15 mouse cellular contexts compared by ENCODE assay signal in the genomic region with DNA sequence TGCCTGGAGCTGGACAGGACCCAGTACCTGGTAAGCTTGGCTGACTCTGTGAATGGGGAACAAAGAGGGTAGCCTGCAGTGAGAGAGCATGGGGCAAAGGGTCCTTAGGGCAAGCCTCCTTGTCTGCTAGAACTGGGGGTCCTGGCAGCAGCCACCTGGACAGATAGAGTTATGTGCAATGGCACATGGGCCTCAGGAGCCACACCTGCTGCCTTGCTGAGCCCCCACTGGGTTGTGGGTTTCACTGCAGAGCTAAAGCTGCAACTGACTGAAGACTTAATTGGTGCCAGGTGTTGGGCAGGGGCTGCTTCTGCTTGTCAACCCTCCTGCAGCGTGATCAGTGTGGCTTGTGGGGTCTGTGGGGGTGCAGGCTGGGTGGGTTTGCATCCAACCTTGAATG. TPM values are rescaled to one million over a fixed set of nuclear protein-coding genes. Genes with fewer than 3 reads are reported as not detected.
DNase-seq lines count a peak whose midpoint lies in the region; ATAC-seq lines count a peak whose summit lies in the region.
"Had no signal": no experiment of that assay in that cellular context is flagged by ENCODE, and none has a peak within 500 bp of the region (broad histone marks: within the 10 kb centered on the region; RNA-seq: fewer than 3 reads in every experiment).

No protein-coding gene starts in this region.

- H3K4me3 ChIP-seq in liver, embryonic 12.5 days, result no peak overlapping the region
- H3K4me3 ChIP-seq: heart, adult 2 months; heart, embryonic 15.5 days had no signal

- no peak overlapping the region for H3K27ac ChIP-seq in liver, embryonic 12.5 days
- H3K27ac ChIP-seq: heart, adult 2 months; heart, embryonic 15.5 days had no signal

- no peak for ATAC-seq in liver, embryonic 12.5 days
- ATAC-seq: hindbrain, embryonic 16.5 days; intestine, postnatal 0 days; Patski had no signal

- no peak overlapping the region for H3K9ac ChIP-seq in liver, embryonic 12.5 days
- H3K9ac ChIP-seq: heart, embryonic 15.5 days had no signal

- peak; percentile 44 for DNase-seq in embryo, embryonic 10.5 days (ENCODE audit: low spot score)
- peak; percentile 46 for DNase-seq in embryo, embryonic 11.5 days (ENCODE audit: low read depth, low spot score)
- DNase-seq in mesoderm, embryonic 11.5 days (ENCODE audit: low read depth, low spot score), result peak; percentile 77
- peak; percentile 70 for DNase-seq in thymus, postnatal 14 days
- no peak for DNase-seq in cerebellum, postnatal 14 days
- DNase-seq in cerebellum, adult 18-20 months, result no peak
- DNase-seq: adrenal gland, adult 8-10 months; gastrocnemius, postnatal 14 days; heart, adult 2 months; lung, adult 18-20 months had no signal

- no peaks in the 10 kb centered on the region for H3K36me3 ChIP-seq in liver, embryonic 12.5 days
- H3K36me3 ChIP-seq: heart, embryonic 15.5 days had no signal

- no peaks in the 10 kb centered on the region for H3K9me3 ChIP-seq in liver, embryonic 12.5 days (replicated peaks)
- H3K9me3 ChIP-seq: heart, embryonic 15.5 days had no signal

- H3K4me2 ChIP-seq in liver, embryonic 12.5 days, result no peak overlapping the region
- H3K4me2 ChIP-seq: heart, embryonic 15.5 days had no signal

- no peaks in the 10 kb centered on the region for H3K4me1 ChIP-seq in liver, embryonic 12.5 days
- H3K4me1 ChIP-seq: heart, embryonic 15.5 days had no signal

- WGBS in liver, embryonic 12.5 days (ENCODE audit: insufficient replicate concordance), result 41% methylated on average over 1 of the region's 1 CpGs

- H3K27me3 ChIP-seq in liver, embryonic 12.5 days (replicated peaks), result peaks cover 10% of the 10 kb centered on the region
- H3K27me3 ChIP-seq: heart, embryonic 15.5 days; Patski had no signal

RNA-seq across cellular contexts. Expression of a gene that starts 9.5 kb away (rescaled TPM):
- 0.06 TPM in 1 of 2 replicates, not detected in the other for polyA plus RNA-seq in liver, embryonic 12.5 days (2016; fragmentation: Nextera tagmentation; extraction: Ambion mirVana)
- polyA plus RNA-seq: Patski had no signal

Comparison
In these comparisons a context has a peak if more than half of its experiments do, and no peak if none do; other contexts are left out.
1. DNase-seq: peak in embryo, embryonic 10.5 days (single experiment), embryo, embryonic 11.5 days (single experiment), mesoderm, embryonic 11.5 days (single experiment) and thymus, postnatal 14 days (single experiment); none in cerebellum, postnatal 14 days (0 of 2) and cerebellum, adult 18-20 months (0 of 2).